Mouse (Mus musculus): Measurements from ENCODE around the gene Slc16a2.

The Slc16a2 gene

GRCm38 (mm10) chrX:103652048-103652447 is 169.7 kb downstream of the Slc16a2 start:
- no peak for DNase-seq (ENCODE audit: low spot score)

All from layer of hippocampus, adult 9-10 months (tissue).